Mouse (Mus musculus) liver, adult (tissue): ENCODE measurements around the gene Kif1bp.

Experiments
- GATA4 ChIP-seq: IDR thresholded peaks from 2 replicates; pipeline ENCODE4 v1.6.1; 2014; ENCODE audit warnings: mild to moderate bottlenecking, low read length; ENCODE audit not compliant: insufficient replicate concordance

The Kif1bp gene

DNA sequence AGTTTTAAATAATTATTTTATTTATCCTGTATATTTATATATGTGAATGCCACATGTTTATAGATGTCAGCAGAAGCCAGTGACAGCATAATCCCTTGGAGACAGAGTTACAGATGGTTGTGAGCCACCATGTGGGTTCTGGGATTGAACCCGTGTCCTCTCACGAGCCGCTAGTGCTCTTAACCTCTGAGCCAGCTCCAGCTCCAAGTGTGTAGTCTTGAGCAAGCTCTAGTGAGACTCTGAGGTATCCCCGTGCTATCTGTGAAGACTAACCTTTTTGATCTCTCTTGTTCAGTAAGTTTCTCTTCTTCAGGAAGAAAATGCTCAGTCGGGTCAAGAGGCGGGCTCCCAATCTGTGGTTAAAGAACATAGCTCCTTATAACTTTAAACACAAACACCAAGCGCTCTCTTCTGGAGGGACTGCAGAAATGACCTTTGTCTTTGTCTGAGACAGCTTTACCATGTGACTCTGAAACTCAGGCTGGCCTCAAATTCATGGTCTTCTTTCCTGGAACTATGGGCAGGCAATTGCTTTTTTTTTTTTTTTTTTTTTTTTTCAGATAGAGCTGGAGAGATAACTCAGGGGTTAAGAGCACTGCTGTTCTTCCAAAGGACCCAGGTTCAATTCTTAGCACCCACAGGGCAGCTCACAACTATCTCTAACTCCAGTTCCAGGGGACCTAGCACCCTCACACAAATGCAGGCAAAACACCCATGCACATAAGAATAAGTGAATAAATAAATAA lies 8.0 kb downstream of the Kif1bp start:
- no peak for TF ChIP-seq GATA4

DNA sequence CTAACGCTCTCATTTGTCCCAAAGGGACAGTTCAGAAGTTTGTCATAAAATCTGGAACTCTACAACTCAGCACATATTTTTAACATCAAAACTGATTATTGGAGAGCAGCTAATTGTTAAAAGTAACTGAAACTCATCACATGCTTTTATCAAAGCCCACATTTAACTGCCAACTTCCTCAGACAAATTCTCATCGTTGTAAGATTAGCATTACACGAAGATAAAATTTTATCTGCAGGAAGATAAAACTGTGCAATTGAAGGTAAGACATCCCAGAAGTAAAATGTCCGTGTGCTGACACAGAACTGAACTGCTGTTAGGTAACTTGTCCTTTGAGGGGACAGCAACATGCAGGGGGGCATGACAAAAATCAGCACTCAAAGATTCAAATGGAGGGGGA lies 9.4 kb downstream of the Kif1bp start:
- no peak for TF ChIP-seq GATA4

- TF ChIP-seq GATA4, result no peak
Measured at GRCm38 (mm10) chr10:62557736-62558135, 20.5 kb downstream of the Kif1bp start.

GRCm38 (mm10) chr10:62556558-62556901 lies 21.7 kb downstream of the Kif1bp start:
- TF ChIP-seq GATA4, result no peak

GRCm38 (mm10) chr10:62555705-62556557 lies 22.3 kb downstream of the Kif1bp start:
- TF ChIP-seq GATA4, result no peak

DNA sequence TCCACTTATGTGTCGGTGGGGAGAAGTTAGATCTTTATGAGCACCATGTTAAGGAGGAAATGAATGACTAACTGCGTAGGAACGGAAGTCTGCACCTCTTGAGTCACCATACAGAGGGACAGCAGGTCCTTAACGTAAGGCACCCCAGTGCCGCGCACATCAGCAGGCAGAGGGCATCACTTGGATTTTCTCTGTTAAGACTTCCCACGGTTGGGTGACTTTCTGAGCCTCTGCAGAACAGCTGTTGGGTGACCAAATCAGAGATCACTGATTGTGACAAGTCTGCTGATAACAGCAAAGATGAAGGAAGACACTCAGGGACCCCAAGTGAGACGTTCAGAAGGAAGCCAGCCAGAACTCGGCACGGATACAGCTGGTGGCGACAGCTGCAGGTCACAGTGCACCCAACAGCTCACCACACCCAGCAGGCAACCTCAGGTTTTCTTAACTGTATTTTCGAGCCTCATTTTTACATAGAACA lies 24.6 kb downstream of the Kif1bp start:
- no peak for TF ChIP-seq GATA4

DNA sequence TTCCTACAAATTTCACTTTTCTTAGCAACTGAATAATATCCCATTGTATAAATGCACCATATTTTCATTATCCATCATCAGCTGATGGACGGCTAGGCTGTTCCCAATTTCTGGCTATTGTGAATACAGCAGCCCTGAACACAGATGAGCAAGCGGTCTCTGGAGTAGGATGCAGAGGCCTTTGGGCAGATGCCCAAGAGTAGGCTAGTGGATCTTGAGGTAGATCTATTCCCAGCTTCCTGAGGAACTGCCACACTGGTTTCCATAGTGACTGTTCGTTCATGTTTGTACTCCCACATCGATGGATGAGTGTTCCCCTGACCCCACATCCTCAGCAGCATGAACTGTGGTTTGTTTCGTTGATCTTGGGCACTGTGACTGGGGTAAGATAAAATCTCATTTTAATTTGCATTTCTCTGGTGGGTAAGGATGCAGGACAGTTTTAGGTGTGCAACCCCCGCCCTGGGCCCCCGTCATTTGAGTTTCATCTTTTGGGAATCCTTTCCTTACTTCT lies 27.4 kb downstream of the Kif1bp start:
- no peak for TF ChIP-seq GATA4

DNA sequence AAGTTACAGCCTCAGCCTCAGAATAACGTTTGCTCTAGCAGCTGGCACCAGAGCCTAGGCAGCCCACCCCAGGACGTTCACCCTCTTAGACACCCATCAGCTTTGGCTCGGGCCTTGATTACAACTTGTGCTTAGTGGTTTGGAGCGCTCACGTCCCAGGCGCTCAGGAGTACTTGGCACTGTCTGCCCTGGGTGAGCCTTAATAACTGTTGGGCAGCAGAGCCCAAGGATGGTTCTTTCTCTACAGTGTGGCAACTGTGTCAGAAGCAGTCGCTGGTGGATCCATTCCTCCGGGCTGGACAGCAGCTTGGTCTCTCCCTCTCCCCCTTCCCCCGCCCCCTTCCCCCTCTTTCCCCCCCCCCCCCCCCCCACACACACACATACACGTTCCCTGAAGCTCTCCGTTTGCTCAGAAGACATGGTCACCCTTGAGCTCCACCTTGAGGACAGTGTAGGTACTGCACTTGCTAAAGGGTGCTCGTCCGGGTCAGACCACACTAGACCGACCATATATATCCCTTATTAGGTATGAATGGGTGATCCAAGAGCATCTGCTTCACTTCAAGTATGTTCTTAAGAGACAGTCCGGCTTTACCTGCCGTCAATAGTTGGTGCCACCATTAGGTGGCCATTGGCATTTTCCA lies 28.6 kb downstream of the Kif1bp start:
- no peak for TF ChIP-seq GATA4

DNA sequence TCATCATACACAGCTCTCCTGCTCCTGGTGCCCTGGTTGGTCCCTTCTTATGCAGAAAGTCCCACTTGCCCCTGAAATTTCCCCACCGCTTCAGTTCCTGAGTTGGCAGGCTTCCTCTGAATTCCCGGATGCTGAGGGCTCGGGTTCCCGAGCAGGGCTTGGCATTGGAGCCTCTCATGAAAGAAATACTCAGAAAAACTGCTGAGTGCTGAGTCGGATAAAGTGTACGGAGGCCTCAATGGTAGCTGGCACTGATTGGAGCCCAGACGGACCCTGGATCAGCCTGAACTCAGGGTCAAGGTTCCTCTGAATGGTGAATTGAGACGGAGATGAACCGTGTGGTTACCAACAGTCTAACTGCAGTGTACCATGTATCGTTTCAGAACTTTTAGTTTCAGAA lies 31.8 kb downstream of the Kif1bp start:
- TF ChIP-seq GATA4, result no peak

- no peak for TF ChIP-seq GATA4
Measured at GRCm38 (mm10) chr10:62545759-62546158, 32.5 kb downstream of the Kif1bp start.

DNA sequence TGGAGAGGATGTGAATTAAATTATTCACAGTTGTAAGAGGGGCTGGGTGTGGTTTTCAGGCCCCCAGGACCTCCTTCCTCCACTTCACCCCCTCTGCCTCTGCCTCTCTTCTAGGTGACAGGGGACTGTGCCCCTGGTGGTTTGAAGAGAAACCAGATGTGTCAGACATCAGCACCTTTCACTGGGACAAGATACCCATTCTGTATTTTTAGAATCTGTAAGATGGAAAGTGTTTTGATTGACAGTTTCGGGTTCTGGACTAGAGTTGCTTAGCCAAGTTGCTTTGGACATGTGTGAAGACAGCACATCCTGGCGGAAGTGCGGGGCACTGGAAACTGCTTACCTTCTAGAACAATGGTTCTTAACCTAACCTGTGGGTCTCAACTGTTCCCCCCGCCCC lies 33.9 kb downstream of the Kif1bp start:
- TF ChIP-seq GATA4, result no peak

GRCm38 (mm10) chr10:62543399-62543808 lies 34.9 kb downstream of the Kif1bp start:
- no peak for TF ChIP-seq GATA4

DNA sequence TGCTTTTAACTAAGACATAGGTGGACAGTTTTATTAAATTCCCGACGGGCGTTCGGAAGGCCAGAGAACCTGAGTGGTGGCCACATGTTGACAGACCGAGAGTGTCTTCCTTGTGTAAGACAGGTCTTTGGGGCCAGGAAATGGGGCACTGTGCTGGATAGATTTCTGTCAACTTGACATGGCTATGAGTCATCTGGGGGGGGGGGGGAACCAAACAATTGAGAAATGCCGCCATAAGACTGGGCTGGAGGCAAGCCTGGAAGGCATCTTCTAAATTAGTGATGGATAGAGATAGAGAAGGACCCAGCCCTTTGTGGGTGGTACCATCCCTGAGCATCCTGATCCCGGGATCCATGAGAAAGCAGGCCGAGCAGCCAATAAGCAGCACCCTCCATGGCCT lies 35.3 kb downstream of the Kif1bp start:
- no peak for TF ChIP-seq GATA4

DNA sequence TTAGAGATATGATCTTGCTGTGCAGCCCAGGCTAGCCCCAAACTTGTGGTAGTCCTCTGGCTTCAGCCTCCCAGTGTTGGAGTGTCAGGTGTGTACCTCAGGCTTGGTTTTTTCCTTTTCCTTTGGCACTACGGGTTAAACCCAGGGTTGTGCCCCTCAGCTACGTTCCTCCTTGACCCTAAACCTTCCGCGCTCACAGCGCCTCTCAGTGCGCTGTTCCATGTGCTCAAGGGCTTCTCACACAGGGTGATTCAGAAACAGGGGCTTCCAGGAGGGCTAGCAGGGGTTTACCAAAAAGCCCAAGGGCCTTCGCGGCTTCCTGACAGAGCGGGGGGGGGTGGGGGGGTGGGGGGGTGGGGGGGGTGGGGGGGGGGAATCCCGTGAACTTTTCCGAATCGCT lies 35.8 kb downstream of the Kif1bp start:
- TF ChIP-seq GATA4, result no peak

DNA sequence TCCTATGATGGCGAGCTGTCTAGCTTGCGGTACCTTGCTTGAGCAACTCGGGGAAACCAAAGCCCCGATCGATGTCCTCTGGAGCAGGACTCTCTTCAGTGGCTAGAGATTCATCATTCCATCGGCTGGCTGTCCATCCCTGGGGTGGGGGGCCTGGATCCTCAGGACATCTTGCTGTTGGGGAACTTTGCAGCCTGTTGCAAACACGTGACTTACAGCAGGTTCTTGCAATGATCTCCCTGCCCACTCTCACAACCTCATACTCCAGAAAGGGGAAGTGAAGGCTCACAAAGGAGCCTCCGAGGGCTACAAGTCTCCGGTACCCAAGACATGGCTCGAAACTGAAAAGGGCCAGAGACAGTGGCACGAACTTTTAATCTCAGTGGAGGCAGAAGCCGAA lies 36.8 kb downstream of the Kif1bp start:
- TF ChIP-seq GATA4, result no peak

DNA sequence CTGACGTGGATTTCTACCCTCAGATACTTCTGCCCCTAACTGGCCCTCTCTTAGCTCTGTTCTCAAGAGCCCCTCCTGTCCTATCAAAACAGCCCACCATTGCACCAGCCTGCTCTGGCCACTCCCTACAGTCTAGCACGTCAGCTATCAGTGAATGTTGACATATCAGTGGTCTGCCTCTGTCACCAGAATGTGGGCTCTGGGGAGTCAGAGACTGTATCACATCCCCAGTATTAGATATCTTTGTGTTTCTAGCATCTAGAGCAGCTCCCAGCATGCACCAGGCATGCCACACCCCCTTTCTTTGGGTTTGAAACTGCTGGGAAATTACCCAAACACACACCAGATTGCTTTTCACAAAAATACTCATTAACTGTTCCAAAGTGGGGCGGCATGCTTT lies 37.5 kb downstream of the Kif1bp start:
- no peak for TF ChIP-seq GATA4
